Mouse (Mus musculus) olfactory bulb, adult 2 months (tissue): ENCODE results near the gene Iqcf1.

Experiments
- CTCF ChIP-seq: fragments of 200-500 bp; IDR thresholded peaks from 2 replicates; pipeline ENCODE4 v1.5.1; 2012; ENCODE audit warnings: low read depth, mild to moderate bottlenecking, low read length, moderate library complexity; ENCODE audit not compliant: insufficient read depth
- POLR2A ChIP-seq: fragments of 200-500 bp; IDR thresholded peaks from 2 replicates; pipeline ENCODE4 v1.6.1; 2012; ENCODE audit warnings: mild to moderate bottlenecking, low read depth, low read length, moderate library complexity; ENCODE audit not compliant: insufficient read depth

- TF ChIP-seq CTCF = no peak
- TF ChIP-seq POLR2A = no peak
Observed at GRCm38 (mm10) chr9:106481676-106482075, 18.1 kb upstream of the Iqcf1 start.
